Mouse (Mus musculus) CH12F3 (cell line): ENCODE data around the gene Bhmt.

Experiments
- in situ Hi-C: fragments of 300-500 bp; cut with MboI; formaldehyde crosslinking; loops from 2 replicates; pipeline ENCODE4 v1.14.3; 2020; ENCODE audit warnings: low sequenced_read_pairs

Gene Bhmt

GRCm38 (mm10) chr13:93637282-93638245 lies at the start of gene Bhmt:
Gene Bhmt, minus strand, starts transcription at chr13:93637961.
- in situ Hi-C loops: no loop called here

GRCm38 (mm10) chr13:93687321-93687720 lies 49.6 kb upstream of the Bhmt start:
- in situ Hi-C loops: no loop called here

GRCm38 (mm10) chr13:93685226-93685625 lies 47.5 kb upstream of the Bhmt start:
- in situ Hi-C loops: no loop called here

DNA sequence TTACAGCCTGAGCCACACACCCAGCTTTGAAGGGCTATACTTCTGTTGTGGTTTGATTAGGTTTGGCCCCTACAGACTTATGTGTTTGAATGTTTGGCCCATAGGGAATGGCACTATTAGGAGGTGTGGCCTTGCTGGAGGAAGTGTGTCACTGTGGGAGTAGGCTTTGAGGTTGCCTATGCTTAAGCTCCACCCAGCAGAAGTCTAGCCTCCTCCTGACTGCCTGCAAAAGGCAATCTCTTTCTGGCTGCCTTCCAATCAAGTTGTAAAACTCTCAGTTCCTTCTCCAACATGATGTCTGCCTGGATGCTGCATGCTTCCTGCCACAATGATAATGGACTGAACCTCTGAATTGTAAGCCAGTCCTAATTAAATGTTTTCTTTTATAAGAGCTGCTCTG lies 45.6 kb upstream of the Bhmt start:
- in situ Hi-C loops: no loop called here

DNA sequence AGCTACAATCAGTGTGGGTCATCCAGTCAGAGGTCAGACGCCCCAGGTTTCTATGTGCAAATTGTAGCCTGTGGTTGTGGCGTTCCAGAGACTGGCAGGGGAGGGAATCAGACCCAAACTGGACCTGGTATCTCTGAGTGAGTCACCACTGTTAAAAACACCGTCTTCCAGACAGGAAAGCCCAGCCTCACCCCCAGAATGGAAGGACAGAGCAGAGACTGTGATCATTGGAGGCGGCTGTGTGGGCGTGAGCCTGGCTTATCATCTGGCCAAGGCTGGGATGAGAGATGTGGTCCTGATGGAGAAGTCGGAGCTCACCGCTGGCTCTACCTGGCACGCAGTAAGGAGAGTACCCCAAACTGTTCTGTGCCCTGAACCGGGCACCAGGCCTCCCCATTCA lies 39.1 kb upstream of the Bhmt start:
- in situ Hi-C loops: no loop called here

DNA sequence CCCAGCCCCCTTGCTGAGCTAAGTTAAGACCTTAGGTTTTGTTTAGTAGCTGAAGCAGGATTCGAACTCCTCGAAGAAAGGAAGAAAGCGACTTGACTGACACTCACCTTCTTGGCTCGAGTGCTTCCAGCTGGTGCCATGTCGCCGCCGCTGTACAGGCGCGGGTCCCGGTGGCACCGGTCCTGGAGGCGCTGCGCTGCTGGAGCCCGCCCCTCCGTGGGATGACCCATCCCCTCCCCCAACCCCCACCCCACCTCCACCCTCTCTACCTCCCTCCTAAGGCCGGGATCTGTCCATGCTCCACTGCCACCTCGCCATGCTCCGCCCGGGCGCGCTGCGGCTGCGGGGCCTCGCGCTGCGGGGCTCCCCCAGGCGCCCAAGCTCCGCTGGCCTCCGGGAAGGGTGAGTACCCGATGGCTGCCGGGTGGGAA lies 36.4 kb upstream of the Bhmt start, which contains the start of the genes Bhmt2 and Dmgdh:
Gene Bhmt2 (minus strand): TSS at position 172 of the 431 bp plus-strand sequence.
Gene Dmgdh (plus strand): TSS at position 303 of the 431 bp plus-strand sequence.
- in situ Hi-C loops: no loop called here

- in situ Hi-C loops: no loop called here
Measured at GRCm38 (mm10) chr13:93673296-93673695, 35.5 kb upstream of the Bhmt start.

DNA sequence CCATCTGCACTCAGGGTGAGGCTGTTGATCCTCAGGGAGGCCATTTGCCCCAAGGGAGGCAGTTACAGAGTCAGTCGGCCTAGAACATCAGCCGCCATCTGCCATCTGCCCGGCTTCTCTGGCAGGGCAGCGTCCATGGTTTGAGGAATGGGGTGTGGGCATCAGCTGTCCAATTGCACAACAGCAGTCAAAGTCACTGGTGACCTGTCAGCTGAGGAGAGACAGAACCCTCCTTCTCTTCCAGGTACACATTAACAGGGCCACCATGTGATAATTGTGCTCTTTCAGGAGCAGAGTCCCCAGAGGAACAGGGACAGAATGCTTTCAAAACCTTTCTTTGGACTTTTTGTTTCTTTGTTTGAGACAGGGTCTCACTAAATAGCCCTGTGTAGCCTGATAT lies 34.6 kb upstream of the Bhmt start:
- in situ Hi-C loops: no loop called here

- in situ Hi-C loops: no loop called here
Measured at GRCm38 (mm10) chr13:93667586-93667985, 29.8 kb upstream of the Bhmt start.

DNA sequence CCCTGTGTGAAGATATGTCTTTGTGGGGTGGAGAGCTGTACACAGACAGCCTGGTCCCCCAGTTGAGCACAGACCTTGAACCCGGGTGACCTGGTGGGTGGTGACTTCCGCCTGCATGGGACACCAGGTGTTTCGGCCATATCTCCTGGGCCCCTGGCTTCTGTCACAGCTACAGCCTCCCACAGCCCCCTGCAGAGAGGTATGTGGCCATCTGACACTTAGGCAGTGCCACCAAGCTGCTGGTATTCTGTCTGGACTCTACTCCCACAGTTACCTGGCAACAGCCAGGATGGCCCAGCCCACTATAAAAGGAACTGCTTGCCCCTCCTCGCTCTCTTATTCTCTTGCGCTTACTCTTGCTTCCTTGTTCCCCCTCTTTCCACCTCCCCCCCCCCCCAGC lies 20.2 kb upstream of the Bhmt start:
- in situ Hi-C loops: no loop called here

GRCm38 (mm10) chr13:93653382-93653781 lies 15.6 kb upstream of the Bhmt start:
- in situ Hi-C loops: no loop called here

DNA sequence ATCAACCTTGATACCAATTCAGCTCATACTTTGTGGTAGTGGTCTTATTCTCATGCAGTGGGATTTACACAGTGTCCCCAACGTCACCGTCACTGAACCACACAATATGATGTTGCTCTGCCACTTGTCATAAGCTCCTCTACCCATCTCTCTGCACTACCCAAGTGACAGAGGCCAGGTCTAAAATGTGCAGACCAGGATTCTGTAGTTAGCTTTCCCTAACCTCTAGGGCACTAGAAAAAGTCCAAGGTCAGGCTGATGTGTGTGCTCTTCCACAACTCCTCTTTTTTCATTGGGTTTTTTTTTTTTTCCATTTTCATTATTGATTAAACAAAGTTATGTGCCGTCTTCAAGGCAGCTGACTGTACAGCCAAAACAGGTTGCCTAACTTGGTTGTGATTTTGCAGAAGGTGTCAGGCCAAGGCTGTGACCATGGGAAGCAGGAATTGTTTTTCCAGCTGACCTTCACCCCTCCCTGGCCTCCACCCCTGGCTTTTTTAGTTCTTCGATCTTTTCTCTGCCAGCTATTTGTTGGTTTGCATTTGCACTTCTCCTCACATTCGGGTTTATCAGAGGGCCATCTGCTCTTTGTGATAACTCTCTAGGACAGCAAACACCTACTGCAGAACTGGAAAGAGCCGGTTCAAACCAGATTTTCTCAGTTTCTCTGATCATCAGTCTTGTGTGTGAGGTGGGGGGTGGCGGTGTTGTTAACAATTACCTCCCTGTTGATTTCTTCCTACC lies 10.8 kb upstream of the Bhmt start:
- in situ Hi-C loops: no loop called here

DNA sequence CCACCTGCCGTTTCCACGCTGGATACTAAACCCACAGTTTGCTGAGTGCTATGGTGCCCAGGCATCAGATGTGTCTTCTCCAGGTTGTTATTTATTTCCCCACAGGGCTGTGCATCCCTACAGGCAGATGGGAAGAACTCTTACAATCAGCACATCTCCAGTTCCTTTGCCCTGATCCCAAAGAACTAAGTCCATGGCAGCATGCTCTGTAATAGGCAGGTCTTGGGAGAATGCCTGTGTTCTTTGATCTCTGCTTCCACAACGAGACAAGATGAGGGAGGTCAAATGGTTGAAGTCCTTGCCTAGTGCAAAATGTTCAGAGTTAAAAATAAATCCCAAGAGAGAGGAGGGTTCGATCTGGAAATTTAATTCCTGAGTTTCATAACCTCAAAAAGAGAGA lies 1.9 kb upstream of the Bhmt start:
- in situ Hi-C loops: no loop called here

- in situ Hi-C loops: no loop called here
Measured at GRCm38 (mm10) chr13:93636561-93636960, 1.2 kb downstream of the Bhmt start.

DNA sequence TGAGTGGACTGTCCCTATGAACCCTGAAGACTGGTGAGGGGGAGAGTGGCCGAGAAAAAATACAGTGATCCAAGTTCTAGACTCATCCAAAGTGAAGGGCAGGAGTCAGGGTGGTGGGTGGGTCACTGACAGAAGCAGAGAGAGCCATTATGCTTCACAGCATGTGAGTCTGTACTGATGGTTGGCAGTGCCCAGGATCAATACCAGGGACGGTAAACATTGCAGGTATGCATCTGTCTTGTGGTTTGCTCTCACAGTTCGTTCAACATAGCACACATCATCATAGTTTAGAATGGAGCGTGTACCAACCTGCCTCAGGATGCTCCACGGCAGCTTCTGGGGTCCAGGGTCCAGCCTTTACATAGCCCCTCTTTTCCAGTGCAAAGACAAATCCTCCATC lies 4.8 kb downstream of the Bhmt start:
- in situ Hi-C loops: no loop called here

GRCm38 (mm10) chr13:93630941-93631705 lies 6.6 kb downstream of the Bhmt start:
- in situ Hi-C loops: no loop called here

- in situ Hi-C loops: no loop called here
Measured at GRCm38 (mm10) chr13:93628861-93629260, 8.9 kb downstream of the Bhmt start.

DNA sequence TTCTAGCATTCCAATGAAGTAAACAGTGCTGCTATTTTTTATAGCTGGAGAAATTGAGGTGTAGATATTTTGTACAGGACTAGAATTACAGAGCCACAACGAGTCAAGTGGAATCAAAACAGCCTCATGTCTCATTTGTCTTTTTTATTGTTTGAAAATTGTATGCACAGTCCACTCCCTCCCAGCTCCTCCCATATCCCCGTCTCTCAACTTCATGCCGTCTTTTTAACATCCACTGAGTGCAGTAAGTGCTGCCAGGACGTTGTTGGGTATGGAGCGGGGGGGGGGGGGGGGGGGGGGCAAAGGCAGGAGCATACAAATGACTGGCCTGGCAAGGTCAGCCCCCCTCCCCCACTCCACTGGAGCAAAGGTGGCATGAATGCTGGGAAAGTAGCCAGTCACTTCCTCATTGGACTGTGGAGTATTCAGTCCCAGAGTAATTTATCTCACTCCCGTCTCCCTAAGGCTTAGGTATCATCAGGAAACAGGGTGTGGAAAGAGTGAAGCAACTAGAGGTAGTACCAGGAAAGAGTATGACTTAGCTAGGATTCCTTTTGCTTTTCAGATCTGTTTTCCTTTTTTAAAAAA lies 23.3 kb downstream of the Bhmt start:
- in situ Hi-C loops: loop anchor here (25.0 kb wide), 2 partner anchors 277 to 627 kb away; no protein-coding TSS in a partner anchor

DNA sequence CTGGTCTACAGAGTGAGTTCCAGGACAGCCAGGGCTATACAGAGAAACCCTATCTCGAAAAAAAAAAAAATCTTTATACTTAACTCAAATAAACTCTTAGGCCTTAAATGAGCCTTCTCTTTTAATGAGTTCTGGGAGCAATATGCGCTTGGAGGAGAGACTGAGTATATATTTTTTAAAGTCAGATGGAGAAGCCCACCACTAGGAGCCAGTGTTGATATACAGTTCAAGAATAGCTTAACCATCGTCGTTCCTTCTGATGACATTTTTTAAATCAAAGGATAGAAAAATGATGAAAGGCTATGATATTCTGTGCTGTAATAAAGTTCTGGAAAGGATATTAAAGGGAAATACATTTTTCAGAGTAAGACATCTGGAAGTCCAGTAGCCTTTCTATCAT lies 24.0 kb downstream of the Bhmt start:
- in situ Hi-C loops: loop anchor here (25.0 kb wide), 2 partner anchors 276 to 626 kb away; no protein-coding TSS in a partner anchor
